Mouse (Mus musculus): ENCODE results near the gene 1700020A23Rik. TPM values are rescaled to one million over a fixed set of nuclear protein-coding genes. Genes with fewer than 3 reads are reported as not detected.
"Not testable (repeated sequence)": the region's sequence is repeated elsewhere in the genome, so short reads cannot be mapped to it uniquely, and the experiment has no call there.

Gene 1700020A23Rik
- polyA plus RNA-seq (2015; fragmentation: Nextera tagmentation; extraction: Ambion mirVana), result 0.69 TPM in 1 of 2 replicates, not detected in the other

GRCm38 (mm10) chr2:130404939-130405338 is at the start of gene 1700020A23Rik, which contains the start of gene Gm28372:
1700020A23Rik (plus strand) TSS chr2:130405259.
Gm28372 (plus strand) TSS chr2:130405239.
- no peaks in the 10 kb centered on the region for H3K27me3 ChIP-seq (replicated peaks)
- H3K4me3 ChIP-seq, result no peak within 1 kb of the TSS
- H3K27ac ChIP-seq, result no peak within 1 kb of the TSS
- ATAC-seq (replicated peaks), result no peak
- 92% methylated on average over 1 of the region's 1 CpGs for WGBS
- no peak within 1 kb of the TSS for H3K9ac ChIP-seq
- H3K36me3 ChIP-seq (replicated peaks), result no peaks in the 10 kb centered on the region
- H3K4me2 ChIP-seq, result no peak within 1 kb of the TSS
- H3K4me1 ChIP-seq, result no peaks in the 10 kb centered on the region
- H3K9me3 ChIP-seq, result no peaks in the 10 kb centered on the region

- ATAC-seq (replicated peaks), result no peak
- H3K4me2 ChIP-seq, result no peak overlapping the region
- H3K4me3 ChIP-seq, result no peak overlapping the region
- H3K9ac ChIP-seq, result no peak overlapping the region
- H3K36me3 ChIP-seq (replicated peaks), result no peaks in the 10 kb centered on the region
- H3K4me1 ChIP-seq, result no peaks in the 10 kb centered on the region
- H3K27me3 ChIP-seq (replicated peaks), result peaks cover 30% of the 10 kb centered on the region
- WGBS, result 91% methylated on average over 5 of the region's 5 CpGs
- H3K27ac ChIP-seq, result no peak overlapping the region
- no peaks in the 10 kb centered on the region for H3K9me3 ChIP-seq
These were observed 47.5 kb upstream of the 1700020A23Rik start for GRCm38 (mm10) chr2:130357551-130357950.

- WGBS, result 31% methylated on average over 5 of the region's 5 CpGs
- Histone ChIP-seq H3K9me3 (no peaks in the 10 kb centered on the region), H3K4me1 (no peaks in the 10 kb centered on the region), H3K4me2 (no peak overlapping the region), H3K4me3 (no peak overlapping the region), H3K27me3 (replicated peaks) (peaks cover 42% of the 10 kb centered on the region), H3K9ac (no peak overlapping the region), H3K27ac (no peak overlapping the region), H3K36me3 (replicated peaks) (no peaks in the 10 kb centered on the region)
- peak; percentile 37; the same call in 1 of the 2 replicates for ATAC-seq (replicated peaks)
These were observed 46.2 kb upstream of the 1700020A23Rik start for GRCm38 (mm10) chr2:130358852-130359251.

- Histone ChIP-seq H3K4me2 (no peak overlapping the region), H3K27ac (no peak overlapping the region), H3K9me3 (no peaks in the 10 kb centered on the region), H3K4me1 (peaks cover 4% of the 10 kb centered on the region; the same call in 1 of the 2 replicates), H3K4me3 (no peak overlapping the region), H3K9ac (no peak overlapping the region), H3K36me3 (replicated peaks) (no peaks in the 10 kb centered on the region), H3K27me3 (replicated peaks) (peaks cover 44% of the 10 kb centered on the region)
- 3% methylated on average over 14 of the region's 14 CpGs for WGBS
- no peak for ATAC-seq (replicated peaks)
These were observed 42.5 kb upstream of the 1700020A23Rik start for GRCm38 (mm10) chr2:130362511-130363026.

DNA sequence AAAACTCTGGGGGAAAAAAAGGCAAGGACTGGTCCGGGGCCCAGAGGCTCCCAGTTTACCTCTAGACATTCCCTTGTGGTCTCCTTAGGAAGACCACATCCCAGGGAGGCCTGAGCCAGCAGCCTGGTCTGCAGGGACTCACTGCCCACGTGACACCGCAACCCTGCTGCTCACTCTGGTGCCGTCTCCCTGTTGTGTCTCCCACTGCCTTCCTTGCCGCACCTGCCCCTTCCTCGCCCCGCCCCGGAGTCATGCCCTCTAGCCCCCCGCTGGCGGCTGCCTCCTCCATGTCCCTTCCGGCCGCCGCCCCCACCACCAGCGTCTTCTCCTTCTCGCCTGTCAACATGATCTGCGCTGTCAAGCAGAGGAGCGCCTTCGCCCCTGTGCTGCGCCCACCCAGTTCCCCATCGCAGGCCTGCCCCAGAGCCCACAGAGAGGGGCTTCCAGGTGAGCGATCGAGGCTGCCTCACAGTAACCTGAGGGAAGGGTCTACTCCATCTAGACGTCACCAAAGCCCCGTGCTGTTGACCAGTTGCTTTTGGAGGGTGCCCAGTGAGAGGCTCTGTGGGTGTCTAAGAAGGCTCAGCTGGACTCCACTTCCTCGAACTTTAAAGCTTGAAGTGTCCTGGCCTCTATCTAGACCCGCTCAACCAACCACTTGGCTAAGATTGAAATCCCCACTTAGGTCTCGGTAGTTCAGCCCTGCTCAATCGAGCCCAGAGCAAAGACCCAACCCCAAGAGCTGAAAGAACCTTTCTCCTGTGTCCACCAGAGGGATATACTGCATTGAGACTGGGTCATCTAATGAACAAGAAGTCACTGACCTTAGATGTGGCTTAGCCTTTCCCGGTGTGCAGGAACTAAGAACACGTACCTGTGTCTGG is 39.6 kb upstream of the 1700020A23Rik start:
- peak; percentile 66; the same call in 1 of the 2 replicates for ATAC-seq (replicated peaks)
- Histone ChIP-seq H3K36me3 (replicated peaks) (no peaks in the 10 kb centered on the region), H3K4me2 (peak overlapping the region; percentile 47), H3K4me1 (peaks cover 4% of the 10 kb centered on the region; the same call in 1 of the 2 replicates), H3K4me3 (peak overlapping the region; percentile 29), H3K27me3 (replicated peaks) (peaks cover 34% of the 10 kb centered on the region), H3K27ac (no peak overlapping the region), H3K9me3 (no peaks in the 10 kb centered on the region), H3K9ac (no peak overlapping the region)
- WGBS, result 8% methylated on average over 30 of the region's 30 CpGs

- H3K4me3 ChIP-seq, result no peak overlapping the region
- H3K9ac ChIP-seq, result no peak overlapping the region
- peaks cover 4% of the 10 kb centered on the region; the same call in 1 of the 2 replicates for H3K4me1 ChIP-seq
- 64% methylated on average over 4 of the region's 4 CpGs for WGBS
- no peaks in the 10 kb centered on the region for H3K36me3 ChIP-seq (replicated peaks)
- no peak overlapping the region for H3K27ac ChIP-seq
- no peak overlapping the region for H3K4me2 ChIP-seq
- H3K9me3 ChIP-seq, result no peaks in the 10 kb centered on the region
- H3K27me3 ChIP-seq (replicated peaks), result peaks cover 16% of the 10 kb centered on the region
- no peak for ATAC-seq (replicated peaks)
These were observed 37.7 kb upstream of the 1700020A23Rik start for GRCm38 (mm10) chr2:130367386-130367785.

- H3K27me3 ChIP-seq (replicated peaks); H3K27ac ChIP-seq; H3K9ac ChIP-seq; H3K4me3 ChIP-seq; H3K4me2 ChIP-seq; H3K9me3 ChIP-seq; H3K4me1 ChIP-seq; ATAC-seq (replicated peaks); H3K36me3 ChIP-seq (replicated peaks): not testable (repeated sequence)
- 41% methylated on average over 1 of the region's 1 CpGs for WGBS
These were observed 32.0 kb upstream of the 1700020A23Rik start for GRCm38 (mm10) chr2:130373026-130373425.

GRCm38 (mm10) chr2:130374951-130375350 is 30.1 kb upstream of the 1700020A23Rik start:
- Histone ChIP-seq H3K4me1 (no peaks in the 10 kb centered on the region), H3K4me3 (no peak overlapping the region), H3K9me3 (no peaks in the 10 kb centered on the region), H3K9ac (no peak overlapping the region), H3K36me3 (replicated peaks) (no peaks in the 10 kb centered on the region), H3K27me3 (replicated peaks) (no peaks in the 10 kb centered on the region), H3K4me2 (no peak overlapping the region), H3K27ac (no peak overlapping the region)
- ATAC-seq (replicated peaks), result no peak
- 78% methylated on average over 4 of the region's 4 CpGs for WGBS

GRCm38 (mm10) chr2:130383205-130383604 is 21.9 kb upstream of the 1700020A23Rik start:
- H3K27me3 ChIP-seq (replicated peaks), result no peaks in the 10 kb centered on the region
- no peaks in the 10 kb centered on the region for H3K4me1 ChIP-seq
- ATAC-seq (replicated peaks), result no peak
- H3K9ac ChIP-seq, result no peak overlapping the region
- no peak overlapping the region for H3K4me2 ChIP-seq
- no peaks in the 10 kb centered on the region for H3K36me3 ChIP-seq (replicated peaks)
- H3K9me3 ChIP-seq, result no peaks in the 10 kb centered on the region
- WGBS, result 47% methylated on average over 3 of the region's 3 CpGs
- H3K4me3 ChIP-seq, result no peak overlapping the region
- no peak overlapping the region for H3K27ac ChIP-seq

GRCm38 (mm10) chr2:130383895-130384294 is 21.2 kb upstream of the 1700020A23Rik start:
- WGBS, result 69% methylated on average over 6 of the region's 6 CpGs

DNA sequence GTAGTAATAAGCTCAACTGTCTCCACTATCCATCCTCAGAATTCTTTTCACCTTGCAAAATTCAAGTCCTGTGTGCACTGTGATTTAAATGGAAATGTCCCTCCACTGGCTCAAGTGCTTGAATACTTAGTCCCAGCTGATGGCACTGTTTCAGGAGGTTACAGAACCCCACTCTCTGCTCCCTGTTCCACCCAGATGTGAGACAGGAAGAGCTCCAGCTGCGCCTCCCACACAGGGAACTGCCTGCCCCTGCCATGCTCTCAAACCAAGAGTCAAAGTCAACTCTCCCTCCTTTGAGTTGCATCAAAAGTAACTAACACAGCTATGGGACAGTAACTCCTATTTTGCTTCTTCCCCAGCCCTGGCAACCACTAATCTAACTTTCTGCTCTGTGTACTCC is 18.8 kb upstream of the 1700020A23Rik start:
- Histone ChIP-seq H3K4me1 (no peaks in the 10 kb centered on the region), H3K27ac (no peak overlapping the region), H3K9me3 (no peaks in the 10 kb centered on the region), H3K9ac (no peak overlapping the region), H3K4me3 (no peak overlapping the region), H3K27me3 (replicated peaks) (no peaks in the 10 kb centered on the region), H3K36me3 (replicated peaks) (no peaks in the 10 kb centered on the region), H3K4me2 (no peak overlapping the region)
- WGBS, result 48% methylated on average over 1 of the region's 1 CpGs
- ATAC-seq (replicated peaks), result no peak

More at GRCm38 (mm10) chr2:130383895-130384294, 21.2 kb upstream of the 1700020A23Rik start:
- Histone ChIP-seq H3K4me3 (no peak overlapping the region), H3K36me3 (replicated peaks) (no peaks in the 10 kb centered on the region), H3K27ac (no peak overlapping the region), H3K9me3 (no peaks in the 10 kb centered on the region), H3K9ac (no peak overlapping the region), H3K4me2 (no peak overlapping the region), H3K4me1 (no peaks in the 10 kb centered on the region), H3K27me3 (replicated peaks) (no peaks in the 10 kb centered on the region)
- peak; percentile 54; the same call in 1 of the 2 replicates for ATAC-seq (replicated peaks)

GRCm38 (mm10) chr2:130388796-130389195 is 16.3 kb upstream of the 1700020A23Rik start:
- no peak overlapping the region for H3K9ac ChIP-seq
- H3K36me3 ChIP-seq (replicated peaks), result no peaks in the 10 kb centered on the region
- no peak overlapping the region for H3K4me3 ChIP-seq
- ATAC-seq (replicated peaks), result no peak
- H3K27ac ChIP-seq, result no peak overlapping the region
- H3K9me3 ChIP-seq, result no peaks in the 10 kb centered on the region
- no peak overlapping the region for H3K4me2 ChIP-seq
- 85% methylated on average over 2 of the region's 2 CpGs for WGBS
- no peaks in the 10 kb centered on the region for H3K4me1 ChIP-seq
- no peaks in the 10 kb centered on the region for H3K27me3 ChIP-seq (replicated peaks)

All from midbrain, embryonic 15.5 days (tissue).